Comparison of ENCODE assay signal across 20 mouse cellular contexts in the genomic region with DNA sequence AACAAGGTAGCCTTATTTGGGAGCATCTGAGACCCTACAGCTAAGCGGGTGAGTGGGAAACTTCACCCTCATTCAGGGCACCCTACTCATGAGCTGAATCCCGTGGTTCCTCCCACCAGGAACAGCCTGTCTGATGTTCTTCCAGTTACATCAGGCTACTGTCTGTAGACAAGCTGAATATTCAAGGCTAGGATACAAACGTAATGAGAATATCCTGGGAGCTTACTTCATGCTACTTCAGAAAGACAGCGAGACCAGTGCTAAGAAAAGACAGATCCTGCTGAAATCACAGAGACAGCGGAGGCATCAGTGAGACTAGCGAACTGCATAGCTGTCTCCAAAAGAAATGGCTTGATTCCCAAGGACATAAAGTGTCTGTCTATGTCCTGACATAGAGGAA. TPM values are rescaled to one million over a fixed set of nuclear protein-coding genes. Genes with fewer than 3 reads are reported as not detected.
DNase-seq lines count a peak whose midpoint lies in the region.
"Had no signal": no experiment of that assay in that cellular context is flagged by ENCODE, and none has a peak within 500 bp of the region (broad histone marks: within the 10 kb centered on the region; RNA-seq: fewer than 3 reads in every experiment).

No protein-coding gene starts in this region.

- DNase-seq in frontal cortex, postnatal 36 days (ENCODE audit: low spot score in 2 of 2), result peak; percentile 15 to 41
- DNase-seq in frontal cortex, postnatal 10 days (ENCODE audit: low spot score in 2 of 2), result no peak
- DNase-seq in left cerebral cortex, postnatal 14 days (ENCODE audit: low spot score in 2 of 2), result peak; percentile 33 to 68
- DNase-seq in left cerebral cortex, postnatal 10 days (ENCODE audit: extremely low spot score in 1 of 2, low spot score in 2 of 2), result no peak
- DNase-seq in right cerebral cortex, adult 18-20 months, result peak; percentile 35
- no peak for DNase-seq in right cerebral cortex, adult 2 months (ENCODE audit: low spot score in 2 of 2)
- DNase-seq in urinary bladder, postnatal 25 days (ENCODE audit: low spot score), result no peak
- DNase-seq: adrenal gland, postnatal 10 days; adrenal gland, postnatal 36 days; B cell, adult 2 months; cerebellum, adult 11 months; cerebellum, adult 2 months; cerebellum, adult 9-11 months; cerebellum, postnatal 36 days; embryo, embryonic 11 days; gastrocnemius, postnatal 10 days; gastrocnemius, postnatal 36 days; heart, adult 2 months; heart, postnatal 14 days; heart, postnatal 4 days had no signal

- intact Hi-C loops in left cerebral cortex, postnatal 14 days (cut with DNase I), result no loop called here
- intact Hi-C loops in left cerebral cortex, postnatal 10 days (cut with DNase I), result no loop called here

RNA-seq across cellular contexts. Expression of a gene that starts 58.8 kb away (rescaled TPM):
- 100 to 1,000 TPM; 437 to 463 TPM for total RNA-seq in left cerebral cortex, postnatal 14 days (2021)
- 100 to 1,000 TPM; 741 to 808 TPM for total RNA-seq in left cerebral cortex, postnatal 10 days (2021)

Comparison
In these comparisons a context has a peak if more than half of its experiments do, and no peak if none do; other contexts are left out.
1. DNase-seq: peak in frontal cortex, postnatal 36 days (2 of 2), left cerebral cortex, postnatal 14 days (2 of 2) and right cerebral cortex, adult 18-20 months (single experiment); none in frontal cortex, postnatal 10 days (0 of 2), left cerebral cortex, postnatal 10 days (0 of 2), right cerebral cortex, adult 2 months (0 of 2) and urinary bladder, postnatal 25 days (single experiment).